Comparison of ENCODE assay signal across 8 mouse cellular contexts in the genomic region with DNA sequence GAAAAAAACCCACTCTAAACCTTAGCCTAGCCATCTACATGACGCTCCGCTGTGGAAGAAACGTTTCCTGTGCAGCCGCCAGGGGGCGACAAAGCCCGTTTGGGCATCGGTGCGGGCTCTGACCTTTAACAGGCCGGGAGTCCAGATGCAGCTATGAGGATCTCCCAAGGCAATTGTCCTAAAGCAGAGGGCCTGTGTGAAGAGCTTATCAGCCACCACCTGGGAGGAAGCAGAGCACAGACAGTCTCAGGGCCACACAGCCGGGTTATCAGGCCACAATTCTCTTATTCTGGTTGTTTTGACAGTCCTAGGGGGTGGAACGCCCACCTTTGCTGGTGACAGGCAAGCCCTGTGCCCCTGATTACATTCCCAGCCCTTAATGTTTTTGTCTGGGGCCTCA. TPM values are rescaled to one million over a fixed set of nuclear protein-coding genes. Genes with fewer than 3 reads are reported as not detected.
A peak's percentile ranks its signal among the peaks of the same experiment; 100 is the strongest.
DNase-seq lines count a peak whose midpoint lies in the region; ATAC-seq lines count a peak whose summit lies in the region.

No protein-coding gene starts in this region.

- ATAC-seq in megakaryocyte, adult 5-6 weeks (ENCODE audit: poor library complexity, severe bottlenecking): peak; percentile 73

- DNase-seq in NIH3T3 (ENCODE audit: low read depth): peak; percentile 91
- peak; percentile 95 to 96 for DNase-seq in cerebellum, postnatal 10 days
- peak; percentile 92 for DNase-seq in gastrocnemius, adult 18-20 months (ENCODE audit: low spot score)
- DNase-seq in hindlimb bud, embryonic 11.5 days (ENCODE audit: extremely low spot score, low read depth, low spot score): peak; percentile 53
- peak; percentile 81 to 86 for DNase-seq in left cerebral cortex, adult 18-20 months (ENCODE audit: low spot score in 2 of 2)
- peak; percentile 78 for DNase-seq in right cerebral cortex, adult 18-20 months
- DNase-seq in urinary bladder, adult 2 months (ENCODE audit: low spot score): peak; percentile 91

RNA-seq across cellular contexts. Expression of gene Ap1m2, which starts 1.3 kb away (rescaled TPM):
- total RNA-seq in gastrocnemius, adult 18-20 months (2021): not detected
- total RNA-seq in left cerebral cortex, adult 18-20 months (2021): 1 to 10 TPM; 1.6 TPM
- 0.31 and 0.32 TPM in 2 replicates for total RNA-seq in megakaryocyte, adult 5-6 weeks (2015)
- total RNA-seq in megakaryocyte, adult 5-6 weeks (2017): 0.92 and 1.6 TPM in 2 replicates
- polyA plus RNA-seq in urinary bladder, adult 2 months (2012; rRNA removed): 40.7 and 46.5 TPM in 2 replicates

RNA-seq across cellular contexts. Expression of gene Slc44a2, which starts 7.1 kb away (rescaled TPM):
- total RNA-seq in gastrocnemius, adult 18-20 months (2021): 100 to 1,000 TPM; 159 to 162 TPM
- 10 to 100 TPM; 40.3 to 50.5 TPM for total RNA-seq in left cerebral cortex, adult 18-20 months (2021)
- 112 and 124 TPM in 2 replicates for total RNA-seq in megakaryocyte, adult 5-6 weeks (2015)
- 101 and 116 TPM in 2 replicates for total RNA-seq in megakaryocyte, adult 5-6 weeks (2017)
- polyA plus RNA-seq in urinary bladder, adult 2 months (2012; rRNA removed): 136 and 143 TPM in 2 replicates

RNA-seq across cellular contexts. Expression of gene Cdkn2d, which starts 22.2 kb away (rescaled TPM):
- total RNA-seq in gastrocnemius, adult 18-20 months (2021): 1 to 10 TPM; 8.0 to 8.3 TPM
- total RNA-seq in left cerebral cortex, adult 18-20 months (2021): 10 to 100 TPM; 52.9 to 61.6 TPM
- 132 and 138 TPM in 2 replicates for total RNA-seq in megakaryocyte, adult 5-6 weeks (2015)
- total RNA-seq in megakaryocyte, adult 5-6 weeks (2017): 65.6 and 75.3 TPM in 2 replicates
- 17.9 and 18.2 TPM in 2 replicates for polyA plus RNA-seq in urinary bladder, adult 2 months (2012; rRNA removed)

RNA-seq across cellular contexts. Expression of gene Kri1, which starts 25.6 kb away (rescaled TPM):
- total RNA-seq in gastrocnemius, adult 18-20 months (2021): 1 to 10 TPM; 8.0 to 9.3 TPM
- 10 to 100 TPM; 36.8 to 38.5 TPM for total RNA-seq in left cerebral cortex, adult 18-20 months (2021)
- 28.0 and 28.4 TPM in 2 replicates for total RNA-seq in megakaryocyte, adult 5-6 weeks (2015)
- total RNA-seq in megakaryocyte, adult 5-6 weeks (2017): 53.6 and 76.9 TPM in 2 replicates
- 31.0 and 31.8 TPM in 2 replicates for polyA plus RNA-seq in urinary bladder, adult 2 months (2012; rRNA removed)

RNA-seq across cellular contexts. Expression of gene Atg4d, which starts 48.3 kb away (rescaled TPM):
- total RNA-seq in gastrocnemius, adult 18-20 months (2021): 10 to 100 TPM; 64.7 to 67.6 TPM
- 10 to 100 TPM; 46.4 to 49.9 TPM for total RNA-seq in left cerebral cortex, adult 18-20 months (2021)
- total RNA-seq in megakaryocyte, adult 5-6 weeks (2015): 14.6 and 15.0 TPM in 2 replicates
- total RNA-seq in megakaryocyte, adult 5-6 weeks (2017): 13.5 and 19.3 TPM in 2 replicates
- polyA plus RNA-seq in urinary bladder, adult 2 months (2012; rRNA removed): 23.6 and 27.3 TPM in 2 replicates

Comparison
In these comparisons a context has a peak if more than half of its experiments do, and no peak if none do; other contexts are left out.
1. Peak in every context shown above with its lines: DNase-seq and ATAC-seq.
2. RNA of gene Cdkn2d, which starts 22.2 kb away (total RNA-seq): 65.6 to 138 TPM in megakaryocyte, adult 5-6 weeks and 52.9 to 61.6 TPM in left cerebral cortex, adult 18-20 months; 8.0 to 8.3 TPM in gastrocnemius, adult 18-20 months; every median in the first group is over 4 times any median in the second.